Mouse (Mus musculus): ENCODE data around the gene Atxn2.

- no peak for TF ChIP-seq CTCF (IDR thresholded peaks at IDR 0.05)
- no peak for TF ChIP-seq EP300 (IDR thresholded peaks at IDR 0.05)
These were observed 137.6 kb downstream of the Atxn2 start, which contains the start of gene Pheta1 for GRCm38 (mm10) chr5:121848743-121849142.
